Mouse (Mus musculus) cerebellum, postnatal 10 days (tissue): Measurements from ENCODE around the gene Rangrf.
A peak's percentile ranks its signal among the peaks of the same experiment; 100 is the strongest.
"Not testable (repeated sequence)": the region's sequence is repeated elsewhere in the genome, so short reads cannot be mapped to it uniquely, and the experiment has no call there.

Source experiments
- DNase-seq, 2 experiments: peaks; one replicate each; pipeline ENCODE4 v3.0.0; 2021; ENCODE audit warnings: mixed read lengths in 2 of 2

Gene Rangrf

DNA sequence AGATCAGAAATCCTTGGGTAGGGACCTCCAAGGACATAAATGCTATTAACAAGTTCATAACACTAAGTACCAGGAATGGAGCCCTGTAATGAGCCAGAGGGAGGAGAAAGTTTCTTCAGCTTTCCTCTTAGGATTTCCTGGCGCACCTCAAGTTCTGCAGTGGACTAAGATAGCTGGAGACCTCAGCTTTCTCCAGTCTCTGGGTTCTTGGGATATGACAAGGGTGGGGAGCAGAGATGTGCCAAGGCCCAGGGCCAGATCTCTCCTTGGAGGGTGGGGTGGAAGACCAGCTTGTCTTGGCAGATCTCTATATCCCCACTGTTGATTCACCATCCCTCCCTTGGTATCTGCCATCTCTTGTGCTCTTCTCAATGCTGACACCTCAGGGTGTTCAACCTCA, 616 bp upstream of the Rangrf start:
- no peak for DNase-seq

GRCm38 (mm10) chr11:68974059-68974450, 930 bp downstream of the Rangrf start:
- no peak for DNase-seq

DNA sequence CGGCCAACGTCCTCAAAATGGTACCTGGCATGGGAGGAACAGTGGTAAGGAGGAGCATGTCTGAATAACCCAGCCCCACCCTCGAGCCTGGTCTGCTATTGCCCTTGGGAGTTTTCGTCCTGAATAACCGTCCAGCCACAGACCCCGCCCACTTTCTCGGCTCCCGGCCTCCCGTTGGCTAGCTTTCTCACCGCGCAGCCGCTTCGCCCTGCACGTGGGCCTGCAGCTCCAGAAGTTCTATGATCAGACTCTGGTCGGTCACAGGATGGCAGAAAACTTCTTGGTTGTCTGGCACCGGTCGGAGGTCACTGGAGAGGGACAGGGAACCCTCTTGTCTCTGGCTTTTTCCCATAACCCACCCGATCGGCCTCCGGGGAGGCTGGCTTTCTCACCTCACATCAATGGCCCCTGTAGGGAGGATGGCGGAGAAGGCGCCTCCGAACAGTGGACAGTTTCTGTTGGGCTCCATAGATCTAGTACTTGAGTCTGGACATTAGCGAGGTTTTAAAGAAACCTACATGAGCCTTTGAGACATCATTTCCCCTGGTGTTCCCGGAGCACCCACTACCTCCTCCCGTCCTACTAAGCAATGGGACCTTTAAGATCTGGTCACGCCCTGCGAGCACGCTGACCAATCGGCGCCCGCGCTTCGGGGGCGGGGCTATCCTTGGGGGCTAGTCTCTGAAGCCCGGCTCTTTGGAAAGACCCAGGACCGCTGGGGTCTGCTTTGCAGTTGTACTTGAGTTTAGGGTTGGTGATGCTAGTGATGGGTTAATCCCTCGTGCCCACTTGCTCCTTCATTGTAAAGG, 1.5 kb downstream of the Rangrf start:
- DNase-seq: peak; percentile 93 to 94

GRCm38 (mm10) chr11:68970232-68970631, 4.8 kb downstream of the Rangrf start:
- peak in 1 of 2 experiments; percentile 35 for DNase-seq

- no peak for DNase-seq
Measured at GRCm38 (mm10) chr11:68968752-68969151, 6.2 kb downstream of the Rangrf start.

GRCm38 (mm10) chr11:68967337-68968282, 7.4 kb downstream of the Rangrf start, which contains the start of gene Slc25a35:
Slc25a35 (plus strand) TSS chr11:68968131.
- DNase-seq: peak; percentile 93 to 96

DNA sequence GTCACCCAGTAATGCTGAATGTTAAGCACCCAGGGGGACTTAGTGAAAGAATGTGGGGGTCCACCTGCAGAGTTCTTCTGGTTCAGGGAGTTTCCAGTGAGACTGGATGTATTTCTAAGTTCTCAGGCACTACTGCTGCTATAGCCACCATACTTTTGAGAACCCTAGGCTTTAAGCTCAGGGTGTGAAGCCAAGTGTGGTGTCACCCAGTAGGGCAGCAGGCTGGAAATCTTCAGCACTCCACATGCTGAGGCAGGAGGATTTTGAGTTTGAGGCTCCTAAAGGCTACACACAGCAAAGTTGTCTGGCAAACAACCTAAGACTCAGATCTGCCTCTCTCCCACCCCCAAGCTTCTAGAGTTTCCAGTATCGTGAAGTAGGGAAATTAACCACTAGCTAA, 8.4 kb downstream of the Rangrf start:
- no peak for DNase-seq

DNA sequence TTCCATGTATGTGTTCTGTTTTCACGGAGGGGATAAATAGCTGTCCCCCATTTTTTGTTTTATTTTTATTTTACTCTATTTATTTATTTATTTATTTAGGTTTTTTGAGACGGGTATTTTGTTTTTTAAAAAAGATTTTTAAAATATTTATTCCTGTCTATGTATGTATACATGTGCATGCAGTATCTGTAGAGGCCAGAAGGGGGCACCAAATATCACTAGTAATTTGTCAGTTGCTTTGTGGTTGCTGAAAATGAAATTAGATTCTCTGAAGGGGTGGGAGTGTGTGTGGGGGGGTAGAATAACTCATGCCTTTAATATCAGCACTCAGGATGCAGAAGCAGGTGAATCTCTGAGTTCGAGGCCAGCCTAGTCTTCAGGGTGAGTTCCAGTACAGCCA, 9.1 kb downstream of the Rangrf start:
- DNase-seq: peak; percentile 85 to 91

DNA sequence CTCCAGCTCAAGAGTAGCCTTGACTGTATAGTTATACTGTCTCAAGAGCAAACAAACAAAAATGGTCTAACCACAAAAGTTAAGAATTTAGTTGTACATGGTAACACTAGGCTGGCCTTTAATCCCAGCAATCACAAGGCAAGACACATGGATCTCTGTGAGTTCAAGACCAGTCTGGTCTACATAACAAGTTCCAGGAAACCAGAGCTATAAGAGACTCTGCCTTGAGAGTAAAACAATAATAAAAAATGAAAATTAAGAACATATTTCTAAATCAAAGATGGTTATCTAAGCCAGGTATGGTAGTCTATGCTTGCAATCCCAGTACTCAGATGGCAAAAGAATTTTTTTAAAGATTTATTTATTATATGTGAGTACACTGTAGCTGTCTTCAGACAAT, 9.9 kb downstream of the Rangrf start:
- DNase-seq: no peak

DNA sequence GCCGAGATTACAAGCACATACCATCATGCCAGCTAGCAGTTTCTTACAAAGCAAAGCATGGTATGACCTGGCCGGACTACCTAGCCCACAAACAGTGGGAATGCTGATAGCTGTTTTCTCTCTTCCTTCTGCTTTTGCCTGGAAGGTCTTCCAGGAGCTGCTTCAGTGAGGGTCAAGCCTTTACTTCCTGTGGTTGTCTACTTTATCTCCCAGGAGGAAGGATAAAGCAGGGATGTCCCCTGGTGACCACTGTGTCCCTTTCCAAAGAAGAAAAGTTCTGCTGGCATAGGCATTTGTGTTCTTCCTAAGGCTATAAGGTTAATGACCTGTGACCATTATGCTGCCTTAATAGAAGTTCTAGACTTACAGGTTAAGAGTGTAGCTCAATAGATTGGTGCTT, 11.6 kb downstream of the Rangrf start:
- DNase-seq: no peak

DNA sequence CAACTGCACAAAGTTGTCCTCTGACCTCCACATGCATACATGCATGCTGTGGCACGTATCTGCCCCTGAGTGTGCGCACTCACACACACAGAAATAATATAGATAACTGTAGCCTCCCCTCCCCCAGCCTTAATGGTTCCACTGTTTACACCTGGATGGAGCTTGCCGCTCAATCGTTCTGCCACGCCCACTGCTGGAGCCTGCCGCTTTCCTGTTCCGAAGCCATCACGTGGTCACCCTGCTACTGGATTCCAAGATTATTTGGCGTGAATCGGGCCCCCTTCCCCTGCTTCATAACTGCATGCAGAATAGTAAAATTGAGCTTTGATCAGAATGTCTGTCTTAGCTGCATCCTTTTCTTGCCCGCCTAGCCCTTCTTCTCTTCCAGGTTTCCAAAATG, 12.8 kb downstream of the Rangrf start:
- DNase-seq: not testable (repeated sequence)

- DNase-seq: no peak
Measured at GRCm38 (mm10) chr11:68961596-68961995, 13.4 kb downstream of the Rangrf start.

DNA sequence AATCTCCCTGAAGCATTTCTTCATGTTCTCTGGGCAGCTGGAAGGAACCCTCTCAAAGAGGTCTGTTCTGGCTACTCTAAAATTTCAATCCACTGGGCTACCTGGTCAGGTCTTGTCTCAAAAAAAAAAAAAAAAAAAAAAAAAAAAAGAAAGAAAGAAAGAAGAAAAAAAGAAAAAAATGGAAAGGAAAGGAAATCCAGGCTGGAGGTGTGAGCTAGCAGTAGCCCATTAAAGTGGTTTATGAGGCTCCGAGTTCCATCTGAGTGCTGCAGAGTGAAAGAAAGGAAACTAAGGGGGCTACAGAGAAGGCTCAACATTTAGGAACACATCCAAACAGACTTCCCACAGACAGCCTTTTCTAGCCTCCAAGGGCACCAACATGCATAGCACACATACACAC, 17.0 kb downstream of the Rangrf start:
- DNase-seq: no peak

GRCm38 (mm10) chr11:68957308-68957707, 17.7 kb downstream of the Rangrf start, which contains the start of gene Arhgef15:
Arhgef15 (minus strand) TSS chr11:68957480.
- DNase-seq: no peak

- no peak for DNase-seq
Measured at GRCm38 (mm10) chr11:68956697-68957096, 18.3 kb downstream of the Rangrf start.

DNA sequence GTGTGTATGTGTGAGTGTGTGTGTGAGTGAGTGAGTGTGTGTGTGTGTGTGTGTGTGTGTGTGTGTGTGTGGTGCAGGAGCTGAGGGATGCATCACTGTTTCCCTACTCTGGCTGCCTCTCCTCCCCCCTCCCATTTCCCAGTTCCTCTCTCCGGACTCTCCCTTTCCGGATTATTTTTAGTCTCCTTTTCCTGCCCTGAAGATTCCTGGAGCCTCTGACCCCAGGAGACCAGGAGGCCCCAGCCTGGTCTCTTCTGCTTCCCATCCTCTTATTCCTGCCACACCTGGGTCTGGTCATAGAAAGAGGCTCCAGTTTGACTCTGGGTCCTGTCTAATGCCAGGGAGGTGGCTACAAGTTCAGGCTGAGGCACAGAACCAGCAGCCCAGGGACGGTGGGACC, 18.9 kb downstream of the Rangrf start:
- no peak for DNase-seq

- DNase-seq: no peak
Measured at GRCm38 (mm10) chr11:68955473-68955872, 19.5 kb downstream of the Rangrf start.

DNA sequence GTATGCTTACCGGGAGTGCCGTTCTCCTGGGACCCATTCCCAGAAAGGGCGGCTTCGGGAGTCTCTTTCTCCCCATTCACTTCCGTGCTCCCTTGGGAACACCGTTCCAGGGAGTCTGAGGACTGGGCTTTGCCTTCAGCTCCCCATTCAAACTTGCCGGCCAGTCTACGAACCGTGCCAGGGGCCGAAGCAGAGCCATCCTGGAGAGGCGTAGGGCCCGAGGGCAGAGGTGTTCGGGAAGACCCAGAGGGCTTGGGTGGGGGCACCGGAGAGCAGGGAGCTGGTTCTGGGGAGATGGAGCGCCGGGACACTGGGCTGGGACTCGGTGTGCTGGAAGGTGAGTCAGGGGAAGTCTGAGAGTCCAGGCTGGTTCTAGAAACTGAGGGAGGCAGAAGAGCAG, 20.6 kb downstream of the Rangrf start:
- DNase-seq: no peak

DNA sequence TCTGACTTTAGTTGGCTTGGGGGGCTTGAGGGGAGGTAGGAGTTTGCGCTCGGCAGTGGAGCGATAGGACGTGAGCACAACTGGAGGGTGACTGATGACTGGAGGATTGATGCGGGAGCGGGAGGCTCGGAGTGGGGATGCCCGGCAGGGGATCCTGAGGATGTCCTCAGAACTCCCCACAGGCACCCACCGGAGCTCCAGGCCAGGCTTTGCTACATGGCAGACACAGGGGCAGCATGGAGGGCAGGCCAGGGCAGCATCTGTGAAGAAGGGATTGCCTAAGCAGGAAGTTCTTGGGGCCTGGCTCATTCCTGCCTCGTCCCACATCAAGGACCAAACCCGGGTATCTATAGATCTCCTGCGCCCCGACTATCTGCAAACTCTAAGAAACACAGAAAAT, 21.1 kb downstream of the Rangrf start:
- DNase-seq: no peak

DNA sequence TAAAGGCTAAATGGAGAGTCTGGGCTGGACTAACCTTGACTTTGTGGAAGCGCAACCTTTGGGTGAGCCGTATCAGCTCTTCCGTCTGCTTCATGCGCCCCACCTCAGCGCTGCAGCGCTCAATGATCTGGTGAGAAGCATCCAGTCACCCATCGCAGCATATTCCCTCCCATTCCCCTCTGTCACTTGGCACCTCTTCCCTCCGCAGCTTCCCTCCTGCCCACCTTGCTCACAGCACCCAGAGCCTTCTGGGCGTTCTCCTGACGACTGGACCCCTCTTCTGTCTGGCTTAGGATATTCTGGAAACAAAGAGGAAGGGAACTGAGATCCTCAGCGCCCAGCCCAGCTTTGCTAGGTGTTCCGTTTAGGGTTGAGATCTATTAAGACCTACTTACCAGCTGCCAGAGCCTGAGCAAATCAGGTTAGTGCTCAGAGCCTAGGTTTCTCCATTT, 27.4 kb downstream of the Rangrf start:
- peak; percentile 71 to 78 for DNase-seq

- DNase-seq: peak; percentile 44 to 51
Measured at GRCm38 (mm10) chr11:68946806-68947440, 28.1 kb downstream of the Rangrf start.

DNA sequence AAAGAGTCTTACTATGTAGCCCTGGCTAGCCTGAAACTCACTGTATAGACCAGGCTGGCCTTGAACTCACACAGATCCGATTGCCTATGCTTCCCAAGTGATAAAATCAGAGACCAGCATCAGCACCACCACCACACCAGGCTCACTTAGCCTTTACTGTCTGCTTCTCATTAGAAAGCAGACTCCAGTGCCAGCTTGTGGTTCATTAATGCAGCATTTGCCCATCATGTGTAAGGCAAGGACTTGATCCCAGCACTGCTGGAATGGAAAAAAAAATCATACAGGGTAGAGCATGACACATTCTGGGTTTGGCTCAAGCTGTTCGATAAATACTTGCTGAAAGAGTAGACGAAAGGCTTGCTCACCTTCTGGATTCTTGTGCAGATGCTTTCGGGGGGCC, 29.0 kb downstream of the Rangrf start:
- no peak for DNase-seq

DNA sequence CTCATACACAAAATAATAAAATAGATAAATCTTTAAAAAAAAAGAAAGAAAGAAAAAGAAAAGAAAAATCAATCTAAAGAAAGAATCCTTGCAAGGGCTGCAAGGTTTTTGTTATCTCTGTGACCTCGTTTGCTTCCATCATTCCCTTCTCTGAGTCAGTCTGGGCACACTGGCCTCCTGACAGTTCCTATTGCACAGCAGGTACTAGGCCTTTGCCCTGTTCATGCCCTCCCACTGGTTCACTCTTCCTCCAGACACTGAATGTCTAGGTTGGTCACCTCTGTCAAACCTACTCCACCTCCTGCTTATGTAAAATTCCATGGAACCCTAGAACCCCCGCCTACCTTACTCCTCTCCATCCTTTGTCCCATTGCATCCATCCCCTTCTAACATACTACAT, 29.7 kb downstream of the Rangrf start:
- no peak for DNase-seq
